Mouse (Mus musculus) heart, adult 2 months (tissue): Measurements from ENCODE around the gene Stat4. TPM values are rescaled to one million over a fixed set of nuclear protein-coding genes. Genes with fewer than 3 reads are reported as not detected.

Experiments used
- DNase-seq, 2 experiments: peaks; one replicate each; pipeline ENCODE4 v3.0.0; 2021
- H3K27ac ChIP-seq: fragments of 200-600 bp; 2 replicates; pipeline ENCODE4 v1.8.1; 2022
- H3K27me3 ChIP-seq: fragments of 200-500 bp; 2 replicates; pipeline ENCODE4 v1.6.1; 2012; ENCODE audit warnings: mild to moderate bottlenecking, low read length, inconsistent platforms, mixed read lengths; ENCODE audit not compliant: control insufficient read depth, insufficient read depth
- H3K36me3 ChIP-seq: fragments of 200-500 bp; 2 replicates; pipeline ENCODE4 v1.6.1; 2012; ENCODE audit warnings: low read length, inconsistent platforms; ENCODE audit not compliant: control insufficient read depth, insufficient read depth
- H3K4me1 ChIP-seq: fragments of 200-500 bp; 2 replicates; pipeline ENCODE4 v1.6.1; 2011; ENCODE audit warnings: low read length; ENCODE audit not compliant: control insufficient read depth, insufficient read depth
- H3K4me3 ChIP-seq: fragments of 200-600 bp; 2 replicates; pipeline ENCODE4 v1.8.1; 2022
- H3K79me2 ChIP-seq: fragments of 200-500 bp; replicated peaks from 2 replicates; pipeline ENCODE4 v1.6.1; 2012; ENCODE audit warnings: mild to moderate bottlenecking, inconsistent platforms, low read length, moderate library complexity, mixed read lengths; ENCODE audit not compliant: control insufficient read depth, insufficient read depth
- H3K9ac ChIP-seq: fragments of 200-500 bp; 2 replicates; pipeline ENCODE4 v1.6.1; 2012; ENCODE audit warnings: low read depth, mild to moderate bottlenecking, control low read depth, inconsistent platforms, low read length, mixed read lengths
- CTCF ChIP-seq: fragments of 200-600 bp; IDR thresholded peaks from 2 replicates; pipeline ENCODE4 v1.8.1; 2022; ENCODE audit warnings: antibody characterized with exemption, mild to moderate bottlenecking, moderate library complexity
- EP300 ChIP-seq: fragments of 200-500 bp; IDR thresholded peaks from 2 replicates; pipeline ENCODE4 v1.6.1; 2011; ENCODE audit warnings: low read depth, low read length, control low read depth; ENCODE audit not compliant: insufficient read depth
- POLR2A ChIP-seq: fragments of 200-500 bp; IDR thresholded peaks from 2 replicates; pipeline ENCODE4 v1.6.1; 2011; ENCODE audit warnings: mild to moderate bottlenecking, low read depth, low read length, control low read depth; ENCODE audit not compliant: insufficient read depth
- WGBS: fragments of 180-500 bp; shearing (Covaris S2); methylation state at CpG from one replicate; pipeline ENCODE4 v1.1.7; 2018; 5-methylcytosine and 5-hydroxymethylcytosine counted together
- intact Hi-C: fragments of 180-260 bp; cut with DNase I; formaldehyde crosslinking; loops from one replicate; pipeline ENCODE4 v1.15.1; 2025
- polyA plus RNA-seq: library from polyadenylated mRNA; depleted of rRNA; stranded (reverse); fragments of >200 nt; gene quantifications from 2 replicates; pipeline ENCODE4 v1.2.3, GENCODE M21; 2012
- total RNA-seq, 2 experiments: library from RNA; stranded (reverse); gene quantifications; 2 replicates each; pipeline ENCODE4 v1.2.3; 2021

Gene Stat4
- total and polyA plus RNA-seq, 3 experiments = 0.45 to 0.68 (median 0.51) TPM

DNA sequence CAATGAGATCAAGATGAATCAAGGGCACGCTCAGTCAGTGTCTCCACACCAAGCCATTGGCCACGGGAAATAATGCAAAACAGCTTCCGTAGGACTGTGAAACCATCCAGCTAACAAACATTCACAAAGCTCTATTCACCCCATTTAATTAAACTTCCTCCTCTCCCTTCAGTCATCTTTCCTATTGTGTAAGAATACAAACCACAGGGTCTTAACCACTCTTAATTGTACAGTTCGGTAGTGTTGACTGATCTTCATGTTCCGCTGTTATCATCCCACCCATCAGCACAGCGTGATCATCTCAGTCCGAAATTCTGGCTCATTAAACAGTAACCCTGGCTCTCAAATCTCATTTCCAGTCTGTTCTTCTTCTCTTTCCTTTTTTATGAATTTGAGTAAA, 25.8 kb downstream of the Stat4 start:
- no peak for TF ChIP-seq POLR2A
- no peak for TF ChIP-seq EP300
- no peak for TF ChIP-seq CTCF
- WGBS = 86% methylated on average over 7 of the region's 7 CpGs
- intact Hi-C loops = no loop called here

GRCm38 (mm10) chr1:52019621-52020020, 32.7 kb downstream of the Stat4 start:
- no peak overlapping the region for H3K27ac ChIP-seq
- no peak overlapping the region for H3K4me3 ChIP-seq
- intact Hi-C loops = no loop called here
- H3K9ac ChIP-seq = no peak overlapping the region
- H3K27me3 ChIP-seq = no peaks in the 10 kb centered on the region
- no peaks in the 10 kb centered on the region for H3K79me2 ChIP-seq
- H3K4me1 ChIP-seq = no peaks in the 10 kb centered on the region
- H3K36me3 ChIP-seq = no peaks in the 10 kb centered on the region
- TF ChIP-seq EP300 (no peak), CTCF (no peak), POLR2A (no peak)
- no peak for DNase-seq
- 58% methylated on average over 4 of the region's 4 CpGs for WGBS

More for the DNA sequence above, 25.8 kb downstream of the Stat4 start:
- Histone ChIP-seq H3K4me3 (no peak overlapping the region), H3K27ac (no peak overlapping the region), H3K9ac (no peak overlapping the region), H3K27me3 (no peaks in the 10 kb centered on the region), H3K79me2 (no peaks in the 10 kb centered on the region), H3K36me3 (no peaks in the 10 kb centered on the region), H3K4me1 (no peaks in the 10 kb centered on the region)
- no peak for DNase-seq

DNA sequence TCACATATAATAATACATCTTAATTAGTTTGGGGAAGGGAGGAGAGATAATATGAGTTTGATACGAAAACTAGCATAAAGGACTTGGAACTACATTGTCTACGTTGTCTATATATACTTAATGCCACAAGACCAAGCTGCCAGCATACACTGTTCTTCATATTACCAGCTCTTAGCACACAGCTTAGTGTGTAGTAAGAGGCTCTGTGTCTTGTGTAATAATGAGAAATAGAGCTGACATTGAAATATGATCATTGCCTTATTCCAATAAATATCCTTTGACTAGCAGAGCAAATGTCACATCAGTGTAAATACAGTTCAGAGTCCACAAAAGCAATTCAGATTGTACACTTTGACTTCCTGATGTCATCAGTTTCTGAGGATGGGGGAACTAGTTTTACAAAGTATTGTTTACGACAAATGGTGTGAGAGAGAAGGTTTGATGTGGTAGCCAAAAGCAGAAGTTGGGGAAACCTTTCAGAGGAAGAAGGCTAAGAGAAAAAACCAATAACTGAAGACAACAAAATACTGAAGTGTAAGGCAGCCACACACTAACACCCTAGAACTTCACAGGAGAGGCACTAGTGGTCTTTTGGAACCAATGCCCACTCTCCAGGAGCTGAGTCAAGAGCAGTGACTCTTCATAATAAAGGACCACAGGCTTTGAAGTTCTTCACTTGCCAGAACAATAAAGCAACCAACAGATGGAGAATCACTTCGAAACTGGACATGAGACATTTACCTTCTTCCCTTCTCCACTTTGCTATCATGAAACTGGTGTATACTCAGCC, 35.2 kb downstream of the Stat4 start:
- H3K4me3 ChIP-seq = no peak overlapping the region
- WGBS = 81% methylated on average over 4 of the region's 4 CpGs
- no peaks in the 10 kb centered on the region for H3K36me3 ChIP-seq
- TF ChIP-seq EP300 (no peak), CTCF (no peak), POLR2A (no peak)
- no peaks in the 10 kb centered on the region for H3K4me1 ChIP-seq
- no peaks in the 10 kb centered on the region for H3K79me2 ChIP-seq
- intact Hi-C loops = no loop called here
- H3K9ac ChIP-seq = no peak overlapping the region
- H3K27ac ChIP-seq = no peak overlapping the region
- no peaks in the 10 kb centered on the region for H3K27me3 ChIP-seq
- DNase-seq = no peak

GRCm38 (mm10) chr1:52028686-52029085, 41.7 kb downstream of the Stat4 start:
- TF ChIP-seq POLR2A (no peak), CTCF (no peak), EP300 (no peak)
- H3K27me3 ChIP-seq = no peaks in the 10 kb centered on the region
- no peak overlapping the region for H3K9ac ChIP-seq
- no peak for DNase-seq
- no peaks in the 10 kb centered on the region for H3K4me1 ChIP-seq
- WGBS = 82% methylated on average over 5 of the region's 5 CpGs
- no peak overlapping the region for H3K27ac ChIP-seq
- intact Hi-C loops = no loop called here
- H3K4me3 ChIP-seq = no peak overlapping the region
- no peaks in the 10 kb centered on the region for H3K79me2 ChIP-seq
- no peaks in the 10 kb centered on the region for H3K36me3 ChIP-seq

- H3K27ac ChIP-seq = no peak overlapping the region
- H3K79me2 ChIP-seq = no peaks in the 10 kb centered on the region
- H3K4me3 ChIP-seq = no peak overlapping the region
- WGBS = 54% methylated on average over 12 of the region's 12 CpGs
- H3K27me3 ChIP-seq = no peaks in the 10 kb centered on the region
- H3K9ac ChIP-seq = no peak overlapping the region
- no peak for TF ChIP-seq CTCF
- TF ChIP-seq POLR2A = no peak
- TF ChIP-seq EP300 = no peak
- DNase-seq = no peak
- intact Hi-C loops = no loop called here
- no peaks in the 10 kb centered on the region for H3K36me3 ChIP-seq
- no peaks in the 10 kb centered on the region for H3K4me1 ChIP-seq
These were observed 48.1 kb downstream of the Stat4 start for GRCm38 (mm10) chr1:52034816-52035752.

GRCm38 (mm10) chr1:52039151-52039550, 52.2 kb downstream of the Stat4 start:
- Histone ChIP-seq H3K79me2 (no peaks in the 10 kb centered on the region), H3K4me3 (no peak overlapping the region), H3K36me3 (no peaks in the 10 kb centered on the region), H3K27ac (no peak overlapping the region), H3K4me1 (no peaks in the 10 kb centered on the region), H3K9ac (no peak overlapping the region), H3K27me3 (no peaks in the 10 kb centered on the region)
- WGBS = 39% methylated on average over 7 of the region's 7 CpGs
- no peak for DNase-seq
- TF ChIP-seq POLR2A (no peak), EP300 (no peak)
- intact Hi-C loops = no loop called here
